Mouse (Mus musculus): ENCODE results near the gene Trim6. TPM values are rescaled to one million over a fixed set of nuclear protein-coding genes. Genes with fewer than 3 reads are reported as not detected.
"Not testable (repeated sequence)": the region's sequence is repeated elsewhere in the genome, so short reads cannot be mapped to it uniquely, and the experiment has no call there.

Gene Trim6
- total RNA-seq, 2 experiments from 2014 or later = 0.19 to 0.34 TPM

DNA sequence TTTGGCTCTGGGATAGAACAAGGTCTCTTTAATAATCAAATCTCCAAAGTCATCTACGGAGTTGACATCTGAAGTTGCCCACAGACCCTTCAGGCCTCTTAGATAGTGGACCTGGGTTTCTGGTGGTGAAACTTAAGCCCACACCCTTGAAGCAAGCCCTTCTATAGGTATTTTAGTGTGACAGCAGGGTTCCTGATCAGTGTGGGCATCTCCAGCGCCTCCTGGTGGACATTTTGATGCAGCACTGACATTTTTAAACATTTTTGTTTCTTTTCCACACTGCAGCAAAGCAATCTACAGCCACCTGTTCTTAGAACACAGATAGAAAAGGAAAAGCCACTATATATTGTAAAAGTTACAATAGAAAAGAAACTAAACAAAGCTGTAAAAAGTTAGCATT, 12.6 kb downstream of the Trim6 start:
- peak; percentile 60 for TF ChIP-seq CTCF (IDR thresholded peaks at IDR 0.05)
- intact Hi-C loops (cut with DNase I) = no loop called here
- Histone ChIP-seq H3K27ac (no peak overlapping the region), H3K4me3 (no peak overlapping the region)
- no peak for DNase-seq (ENCODE audit: extremely low spot score in 1 of 2, low spot score in 2 of 2)

DNA sequence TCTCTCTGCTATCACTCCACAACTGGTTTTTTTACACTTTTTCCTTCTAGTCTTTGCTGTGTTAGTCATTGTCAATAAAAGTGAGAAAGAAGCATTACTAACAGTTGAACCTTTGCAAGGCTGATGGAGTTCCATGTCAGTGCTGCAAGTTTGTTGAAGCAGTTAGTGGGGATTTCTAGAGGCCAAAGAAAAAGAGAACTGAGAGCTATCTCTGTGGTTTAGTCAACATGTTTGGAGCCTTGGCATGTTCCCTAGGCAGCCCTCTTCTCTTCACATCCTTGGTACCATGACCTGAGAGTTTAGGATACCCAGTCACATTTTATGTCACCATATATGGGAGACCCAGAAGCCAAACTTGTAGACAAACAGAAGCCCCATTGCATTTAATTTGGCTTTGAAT, 22.3 kb downstream of the Trim6 start:
- DNase-seq (ENCODE audit: extremely low spot score in 1 of 2, low spot score in 2 of 2) = no peak
- no peak for TF ChIP-seq CTCF (IDR thresholded peaks at IDR 0.05)
- Histone ChIP-seq H3K4me3 (no peak overlapping the region), H3K27ac (no peak overlapping the region)
- intact Hi-C loops (cut with DNase I) = no loop called here

DNA sequence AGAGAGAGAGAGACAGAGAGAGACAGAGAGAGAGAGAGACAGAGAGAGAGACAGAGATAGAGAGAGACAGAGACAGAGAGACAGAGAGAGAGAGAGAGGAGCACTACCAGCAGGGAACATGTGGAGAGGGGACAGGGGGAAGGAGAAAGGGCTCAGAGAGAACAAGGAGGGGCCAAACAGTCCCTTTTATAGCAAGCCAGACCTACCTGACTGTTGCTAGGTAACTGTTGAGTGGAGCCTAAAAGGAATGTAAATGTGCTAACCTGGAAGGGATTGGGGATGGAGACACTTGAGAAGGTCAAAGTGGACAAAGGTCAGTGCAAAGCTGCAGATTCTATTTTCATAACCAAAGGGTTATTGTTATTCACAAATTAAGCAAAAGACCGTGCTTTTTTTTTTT, 25.0 kb downstream of the Trim6 start:
- Histone ChIP-seq H3K27ac (no peak overlapping the region), H3K4me3 (no peak overlapping the region)
- TF ChIP-seq CTCF (IDR thresholded peaks at IDR 0.05) = no peak
- intact Hi-C loops (cut with DNase I) = no loop called here
- no peak for DNase-seq (ENCODE audit: extremely low spot score in 1 of 2, low spot score in 2 of 2)

DNA sequence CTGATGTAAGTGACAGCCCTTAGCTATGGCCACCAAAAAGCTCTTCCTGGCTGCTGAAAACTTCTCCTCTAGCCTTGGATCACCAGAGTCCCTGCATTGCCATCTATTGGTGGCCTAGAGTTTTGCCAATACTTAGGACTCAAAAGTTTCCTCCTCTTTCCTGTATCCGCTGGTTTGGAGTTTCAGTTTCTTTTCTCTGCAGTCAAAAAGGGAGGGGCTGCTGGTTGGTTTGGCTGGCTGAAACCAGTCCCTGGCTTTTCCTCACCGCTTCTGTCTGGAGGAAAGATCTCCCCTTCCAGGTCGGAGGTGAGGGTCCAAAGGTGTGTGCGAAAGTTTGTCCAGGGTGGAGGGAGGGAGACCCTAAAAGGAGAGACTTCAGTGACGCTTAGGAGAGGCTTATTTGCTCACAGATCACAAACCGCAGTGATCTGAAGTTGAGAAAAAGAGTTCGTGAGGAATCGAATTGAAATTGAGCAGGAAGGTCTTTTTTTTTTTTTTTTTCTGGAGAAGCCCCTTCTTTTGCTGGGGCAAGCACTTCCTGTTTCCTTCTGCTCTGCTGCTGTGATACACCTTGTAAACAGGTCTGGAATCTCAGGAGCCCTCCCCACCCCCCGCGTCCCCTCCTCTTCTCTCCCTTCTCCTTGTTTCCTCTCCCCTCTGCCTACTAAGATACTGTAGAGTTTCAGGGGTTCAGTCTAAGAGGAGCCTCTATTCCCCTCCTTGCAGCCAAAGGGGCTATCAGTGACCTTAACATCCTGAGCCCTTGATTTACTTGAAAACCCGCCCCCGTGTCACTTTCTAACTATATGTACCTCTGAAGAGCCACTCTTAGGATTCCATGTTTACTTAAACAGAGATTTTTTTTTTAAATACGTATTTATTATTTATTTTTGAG, 25.9 kb downstream of the Trim6 start, which contains the start of gene Trim34a:
Gene Trim34a (plus strand): TSS at position 171 of the 895 bp plus-strand sequence.
- intact Hi-C loops (cut with DNase I) = no loop called here
- H3K27ac ChIP-seq = peak within 1 kb of the TSS; percentile 12
- DNase-seq (ENCODE audit: extremely low spot score in 1 of 2, low spot score in 2 of 2) = no peak
- peak within 1 kb of the TSS; percentile 42 for H3K4me3 ChIP-seq
- TF ChIP-seq CTCF (IDR thresholded peaks at IDR 0.05) = peak; percentile 60

DNA sequence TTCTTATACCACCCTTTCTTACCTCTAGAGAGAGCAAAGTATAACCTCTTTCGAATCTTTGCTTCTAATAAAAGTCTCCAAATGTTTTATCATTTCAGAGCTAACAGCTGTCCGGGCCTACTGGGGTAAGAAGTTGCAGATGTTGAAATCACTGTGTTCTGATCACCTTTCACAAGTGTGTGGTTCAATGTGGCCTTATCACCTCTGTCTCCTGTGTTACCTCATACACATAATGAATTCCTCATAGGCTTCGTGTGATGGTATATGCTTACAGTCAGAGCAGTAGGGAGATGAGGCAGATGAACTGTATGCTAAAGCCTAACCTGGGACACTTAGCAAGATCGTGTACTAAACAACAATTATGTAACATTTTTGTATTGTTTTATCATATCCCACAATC, 41.8 kb downstream of the Trim6 start:
- H3K4me3 ChIP-seq; intact Hi-C loops (cut with DNase I); H3K27ac ChIP-seq; DNase-seq (ENCODE audit: extremely low spot score in 1 of 2, low spot score in 2 of 2): not testable (repeated sequence)

DNA sequence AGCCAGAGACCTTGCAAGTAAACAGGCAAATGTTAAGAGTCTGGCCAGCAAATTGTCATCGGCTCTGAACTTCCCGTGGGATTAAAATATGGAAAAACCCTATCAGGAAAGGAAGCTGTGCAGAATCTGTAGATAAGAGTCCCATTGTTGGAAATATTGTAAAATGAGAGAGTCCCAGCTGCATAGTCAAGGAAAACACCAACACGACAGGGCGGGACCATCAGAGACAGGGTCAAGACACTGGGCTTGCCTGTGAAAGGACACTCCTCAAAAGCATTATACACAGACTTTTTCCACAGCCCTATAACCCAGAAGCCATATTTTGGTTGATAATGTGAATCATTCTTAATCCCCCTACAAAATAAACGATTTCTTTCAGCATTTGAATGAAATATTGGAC, 46.7 kb downstream of the Trim6 start:
- intact Hi-C loops (cut with DNase I); DNase-seq (ENCODE audit: extremely low spot score in 1 of 2, low spot score in 2 of 2): not testable (repeated sequence)

DNA sequence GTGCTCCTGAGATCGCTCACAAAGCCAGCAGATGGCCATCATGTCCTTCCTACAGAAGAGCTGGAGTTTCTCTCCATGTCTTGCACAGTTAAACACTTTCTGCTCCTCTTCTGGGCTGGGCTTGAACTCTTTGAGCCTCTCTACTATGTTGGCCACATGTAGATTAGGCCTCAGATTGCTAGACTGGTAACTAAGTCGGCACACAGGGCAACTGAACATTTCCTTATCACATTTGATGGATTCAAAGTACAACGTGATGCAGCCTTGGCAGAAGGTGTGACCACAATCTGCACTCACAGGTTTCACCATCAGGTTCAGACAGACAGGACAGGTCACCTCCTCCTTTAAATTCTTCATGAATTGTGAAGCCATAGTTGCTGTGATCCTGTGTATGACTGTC, 60.8 kb downstream of the Trim6 start:
- intact Hi-C loops (cut with DNase I); H3K27ac ChIP-seq; DNase-seq (ENCODE audit: extremely low spot score in 1 of 2, low spot score in 2 of 2); H3K4me3 ChIP-seq: not testable (repeated sequence)

More for the DNA sequence above, 46.7 kb downstream of the Trim6 start:
- H3K27ac ChIP-seq, H3K4me3 ChIP-seq: not testable (repeated sequence)

Other genes with a start within 250 kb of the Trim6 start
- gene Olfr635, start 247.6 kb upstream of the Trim6 start, total RNA-seq (2021) = under 1 TPM; 0.05 to 0.09 TPM
- gene Olfr638, start 220.0 kb upstream of the Trim6 start, total RNA-seq (2021) = not detected
- gene Olfr639, start 201.5 kb upstream of the Trim6 start, total RNA-seq (2021) = under 1 TPM; 0.07 to 0.19 TPM
- not detected for gene Olfr640, start 193.2 kb upstream of the Trim6 start, total RNA-seq (2021)
- gene Olfr641, start 183.3 kb upstream of the Trim6 start, total RNA-seq (2021) = not detected
- not detected for gene Olfr642, start 166.1 kb upstream of the Trim6 start, total RNA-seq (2021)
- not detected for gene 4930516K23Rik, start 157.3 kb upstream of the Trim6 start, total RNA-seq (2021)
- gene Olfr644, start 146.9 kb upstream of the Trim6 start, total RNA-seq (2021) = not detected
- not detected for gene Olfr645, start 133.3 kb upstream of the Trim6 start, total RNA-seq (2021)
- gene Olfr646, start 113.9 kb upstream of the Trim6 start, total RNA-seq (2021) = not detected
- gene Ubqln5, start 89.0 kb upstream of the Trim6 start, total RNA-seq (2021) = not detected
- not detected for gene Olfr643, start 81.4 kb upstream of the Trim6 start, total RNA-seq (2021)
- gene Ubqln3, start 75.5 kb upstream of the Trim6 start, total RNA-seq (2021) = not detected
- gene Ubqlnl, start 68.2 kb upstream of the Trim6 start, total RNA-seq (2021) = not detected
- not detected for gene Olfm5, start 54.0 kb upstream of the Trim6 start, total RNA-seq (2021)
- under 1 TPM; 0.26 to 0.27 TPM for gene Olfr648, start 35.4 kb upstream of the Trim6 start, total RNA-seq (2021)
- gene Olfr649, start 22.8 kb upstream of the Trim6 start, total RNA-seq (2021) = not detected
- 1 to 10 TPM; 1.0 to 1.3 TPM for gene Trim34a, start 25.7 kb downstream of the Trim6 start, total RNA-seq (2021)
- under 1 TPM; 0.43 to 0.51 TPM for gene Trim5, start 69.3 kb downstream of the Trim6 start, total RNA-seq (2021)
- gene Trim12a, start 96.7 kb downstream of the Trim6 start, total RNA-seq (2021) = 1 to 10 TPM; 2.2 to 3.2 TPM
- gene Trim34b, start 110.7 kb downstream of the Trim6 start, total RNA-seq (2021) = not detected
- 1 to 10 TPM; 1.0 to 1.5 TPM for gene Trim12c, start 134.6 kb downstream of the Trim6 start, total RNA-seq (2021)
- gene Trim30b, start 151.1 kb downstream of the Trim6 start, total RNA-seq (2021) = not detected
- gene Trim30c, start 182.0 kb downstream of the Trim6 start, total RNA-seq (2021) = under 1 TPM in 1 of 2 experiments, not detected in 1; 0.19 TPM
- under 1 TPM; 0.66 to 0.98 TPM for gene Trim30a, start 246.4 kb downstream of the Trim6 start, total RNA-seq (2021)